Mouse (Mus musculus): ENCODE measurements at regions not wholly inside any gene's neighbourhood (a gene's known extent, or its start where the extent isn't known, plus 50 kb on each side); places are given as distances from the start of the nearest gene placed in this dataset.

- DNase-seq: no peak
Measured at GRCm38 (mm10) chr16:64391440-64392197, 210.6 kb downstream of the Csnka2ip start.

DNA sequence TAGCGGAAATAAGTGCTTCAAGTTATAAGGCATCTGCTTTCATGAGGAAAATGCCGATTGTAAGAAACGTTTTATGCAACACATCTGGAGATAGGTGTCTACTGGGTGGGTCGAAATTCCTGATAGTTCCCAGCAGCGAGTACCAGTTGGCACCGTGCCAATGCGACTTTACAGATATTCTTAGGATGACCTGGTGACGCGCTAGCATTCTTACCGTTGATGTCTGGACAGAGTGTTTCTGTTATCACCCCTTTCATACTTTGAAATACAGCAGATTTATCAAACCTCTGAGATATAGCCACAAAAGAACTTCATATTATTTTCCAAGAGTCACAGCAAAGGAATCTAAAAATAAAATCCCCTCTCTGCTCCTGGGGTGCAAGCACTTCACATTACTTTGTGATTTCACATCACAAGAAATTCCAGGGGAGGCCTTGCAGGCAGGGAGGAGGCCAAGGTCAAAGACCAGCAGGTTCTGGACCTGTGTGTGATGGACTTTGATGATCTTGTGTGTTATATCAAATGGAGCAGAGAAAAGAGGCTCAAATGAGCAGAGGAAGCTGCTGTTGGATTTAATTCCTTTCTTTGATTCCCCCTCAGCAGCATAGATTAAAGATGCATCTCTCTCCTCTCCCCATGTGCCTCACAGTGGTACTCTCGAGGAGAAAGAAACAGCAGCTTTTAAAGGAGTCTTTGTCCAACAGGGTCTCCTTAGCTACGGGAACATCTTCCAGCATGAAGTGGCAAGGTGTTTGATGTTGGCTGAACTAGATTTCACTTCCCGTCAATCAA is 233.4 kb downstream of the Csnka2ip start:
- DNase-seq: no peak

- no peak for DNase-seq
Measured at GRCm38 (mm10) chr16:64347940-64348339, 254.3 kb downstream of the Csnka2ip start.

- no peak for DNase-seq
Measured at GRCm38 (mm10) chr16:64332887-64333455, 269.2 kb downstream of the Csnka2ip start.

- DNase-seq: no peak
Measured at GRCm38 (mm10) chr16:64332195-64332886, 269.9 kb downstream of the Csnka2ip start.

DNA sequence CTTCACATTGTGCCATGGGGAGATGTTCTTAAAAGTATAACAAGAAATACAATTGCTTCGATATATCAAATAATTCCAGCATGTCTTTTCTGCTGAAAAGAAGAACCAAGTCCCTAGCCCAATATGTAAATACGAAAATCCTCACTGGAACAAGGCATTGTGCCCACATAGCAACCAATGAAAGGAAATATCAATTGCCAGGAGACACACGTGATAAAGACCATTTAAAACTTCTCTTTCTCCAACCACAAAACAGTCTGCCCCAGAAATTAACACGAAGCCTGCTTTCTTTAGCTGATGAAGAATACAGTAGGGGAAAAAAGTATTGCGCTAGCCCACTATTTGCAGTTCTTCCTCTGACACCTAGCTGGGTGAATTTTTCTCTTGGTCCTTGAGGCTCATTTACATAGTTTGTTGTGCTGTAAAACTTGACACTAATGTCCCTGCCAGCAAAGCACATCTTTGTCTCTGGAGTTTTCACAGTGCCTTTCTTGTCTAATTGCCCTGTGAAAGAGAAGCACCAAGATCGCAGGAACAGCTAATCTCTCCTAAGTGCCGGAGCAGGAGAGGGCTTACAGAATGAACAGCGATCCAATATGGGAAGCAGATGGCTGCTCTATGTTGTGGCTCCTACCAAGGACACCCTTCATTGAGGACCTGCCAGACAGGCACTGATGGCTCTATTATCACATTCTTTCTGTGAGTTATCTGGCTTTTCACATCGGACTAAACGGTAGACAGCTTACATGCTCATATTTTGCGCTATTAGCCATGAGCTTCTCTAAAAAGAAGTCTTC is 272.7 kb downstream of the Csnka2ip start:
- no peak for DNase-seq

DNA sequence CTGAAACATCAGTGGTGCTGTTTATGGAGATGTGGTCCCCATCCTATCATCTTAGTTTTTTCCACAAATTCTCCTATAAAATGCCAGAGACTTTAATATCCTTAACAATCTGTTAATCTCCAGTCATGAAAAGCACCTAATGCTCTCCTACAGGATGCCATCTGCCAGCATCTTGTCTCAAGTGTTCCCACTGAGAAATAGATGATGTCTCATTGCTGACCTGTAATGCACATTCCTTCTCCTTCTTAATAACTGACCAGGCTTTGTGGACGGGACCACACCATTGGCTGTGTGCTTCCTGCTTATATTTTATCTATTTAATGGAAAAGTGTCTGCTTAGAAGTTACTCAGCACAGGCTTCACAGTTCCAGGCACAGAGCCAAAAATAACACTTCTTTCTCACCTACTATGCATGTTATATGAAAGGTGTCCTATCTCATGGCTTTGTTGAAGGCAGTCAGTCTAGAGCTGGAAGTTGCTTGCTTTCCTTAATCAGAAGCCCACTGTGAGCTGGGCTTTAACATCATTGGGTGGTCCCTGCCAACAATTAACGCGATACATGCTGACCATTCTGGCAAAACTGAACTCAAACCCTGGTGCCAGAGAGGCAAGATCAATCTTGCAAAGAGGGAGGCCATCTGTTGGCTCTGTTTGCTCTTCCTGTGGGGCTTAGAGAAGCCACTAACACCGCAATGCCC is 283.3 kb downstream of the Csnka2ip start:
- DNase-seq: no peak

DNA sequence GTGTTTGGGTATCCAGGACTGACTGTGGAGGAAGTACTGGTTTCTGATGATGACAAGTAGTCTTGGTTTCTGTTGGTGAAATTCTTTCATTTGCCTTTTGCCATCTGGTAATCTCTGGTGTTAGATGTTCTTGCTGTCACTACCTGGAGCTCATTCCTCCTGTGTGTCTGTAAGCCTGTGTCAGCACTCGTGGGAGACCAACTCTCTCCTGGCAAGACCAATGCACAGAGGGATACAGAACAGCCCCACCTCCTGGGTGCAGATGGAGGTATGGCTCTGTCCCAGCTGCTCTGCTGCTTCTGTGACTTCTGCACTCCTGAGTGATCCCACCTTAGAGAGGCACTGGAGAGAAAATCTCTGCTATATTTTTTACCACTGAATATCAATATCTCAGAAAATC is 285.4 kb downstream of the Csnka2ip start:
- DNase-seq: no peak

GRCm38 (mm10) chr16:64293507-64293906 is 308.7 kb downstream of the Csnka2ip start:
- DNase-seq: no peak

GRCm38 (mm10) chr16:64285306-64285705 is 316.9 kb downstream of the Csnka2ip start:
- no peak for DNase-seq

GRCm38 (mm10) chr16:64275860-64276597 is 326.2 kb downstream of the Csnka2ip start:
- no peak for DNase-seq

GRCm38 (mm10) chr16:64275420-64275819 is 326.8 kb downstream of the Csnka2ip start:
- no peak for DNase-seq

DNA sequence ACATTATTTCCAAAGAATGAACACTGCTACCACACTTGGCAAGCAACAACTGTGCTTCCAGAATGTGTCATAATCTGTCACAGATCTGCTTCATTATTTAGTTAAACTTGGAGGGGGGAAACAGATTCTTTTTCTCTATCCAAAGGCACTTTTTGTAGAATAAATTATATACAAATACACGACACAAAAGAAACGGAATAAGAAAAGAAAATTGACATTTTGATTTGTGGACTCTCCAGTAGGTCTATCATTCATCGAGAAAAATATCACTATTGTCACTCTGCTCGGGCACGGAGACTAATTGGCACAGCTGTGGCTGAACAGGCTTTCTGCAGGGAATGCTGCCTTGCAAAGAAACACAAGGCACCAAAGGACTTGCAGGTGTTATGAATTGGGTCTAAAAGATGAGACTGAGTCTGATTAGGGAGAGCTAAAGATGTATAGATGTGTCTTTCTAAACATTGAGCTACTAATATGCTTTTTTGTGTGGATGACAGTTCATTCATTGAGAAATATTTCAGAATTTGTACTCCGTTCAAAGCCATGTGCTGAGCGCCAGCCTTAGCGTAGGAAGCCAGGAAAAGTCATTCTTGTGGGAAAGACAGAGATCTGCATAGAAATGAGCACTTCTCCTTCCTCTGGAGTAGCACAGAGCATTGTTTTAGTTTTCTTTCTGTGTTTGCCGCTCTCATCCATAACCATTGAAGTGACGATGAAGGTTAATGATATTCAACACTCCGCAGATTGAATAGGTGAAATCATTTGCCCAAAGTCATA is 337.1 kb downstream of the Csnka2ip start:
- DNase-seq: peak; percentile 5

- no peak for DNase-seq
Measured at GRCm38 (mm10) chr16:64251155-64251554, 351.1 kb downstream of the Csnka2ip start.

DNA sequence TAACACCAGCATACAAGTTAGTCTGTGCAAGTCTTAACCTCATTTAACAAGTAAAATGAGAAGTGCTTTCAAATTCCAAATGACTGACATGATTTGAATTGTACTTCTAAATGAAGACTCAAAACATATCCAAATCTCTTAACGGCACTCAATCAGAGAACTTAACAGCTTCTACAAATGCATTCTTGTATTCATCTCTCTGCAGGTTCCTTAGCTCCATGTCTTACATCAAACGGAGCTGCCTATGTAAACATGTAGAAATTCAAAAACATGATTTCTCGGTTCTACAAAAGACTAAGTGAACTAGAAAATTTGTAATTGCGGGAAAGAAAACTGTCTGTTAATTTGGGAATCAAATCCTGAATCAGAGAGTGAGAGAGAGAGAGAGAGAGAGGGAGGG is 353.5 kb downstream of the Csnka2ip start:
- no peak for DNase-seq

GRCm38 (mm10) chr16:64245942-64246341 is 356.3 kb downstream of the Csnka2ip start:
- DNase-seq: no peak

DNA sequence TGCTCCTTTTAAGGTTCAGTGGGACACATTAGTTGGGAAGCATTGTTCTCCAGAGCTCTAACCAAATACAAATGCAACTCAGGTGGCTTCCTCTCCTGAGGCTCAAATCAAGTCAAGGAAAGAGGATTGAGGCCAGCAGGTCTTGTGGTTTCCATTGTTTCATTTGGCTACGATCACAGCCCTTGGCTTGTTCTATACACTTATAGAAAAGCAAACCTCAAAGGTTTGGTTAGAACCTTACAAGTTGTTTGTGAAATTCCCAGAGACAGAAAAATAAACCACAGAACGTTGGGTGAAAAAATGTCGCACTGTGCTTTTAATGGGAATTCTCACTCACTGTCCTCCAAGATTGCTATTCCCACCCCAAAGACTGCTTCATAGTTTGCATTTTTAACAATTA is 360.4 kb upstream of the Epha3 start:
- no peak for DNase-seq

- no peak for DNase-seq
Measured at GRCm38 (mm10) chr16:64216671-64217070, 352.7 kb upstream of the Epha3 start.

GRCm38 (mm10) chr16:64211895-64212294 is 347.9 kb upstream of the Epha3 start:
- no peak for DNase-seq
